Mouse (Mus musculus) adipocyte (in vitro differentiated cells): ENCODE measurements at regions not wholly inside any gene's neighbourhood (a gene's known extent, or its start where the extent isn't known, plus 50 kb on each side); places are given as distances from the start of the nearest gene placed in this dataset.
A peak's percentile ranks its signal among the peaks of the same experiment; 100 is the strongest.

Source experiments
- DNase-seq: peaks from one replicate; pipeline ENCODE4 v3.0.0-alpha.2; 2016; ENCODE audit warnings: low spot score

DNA sequence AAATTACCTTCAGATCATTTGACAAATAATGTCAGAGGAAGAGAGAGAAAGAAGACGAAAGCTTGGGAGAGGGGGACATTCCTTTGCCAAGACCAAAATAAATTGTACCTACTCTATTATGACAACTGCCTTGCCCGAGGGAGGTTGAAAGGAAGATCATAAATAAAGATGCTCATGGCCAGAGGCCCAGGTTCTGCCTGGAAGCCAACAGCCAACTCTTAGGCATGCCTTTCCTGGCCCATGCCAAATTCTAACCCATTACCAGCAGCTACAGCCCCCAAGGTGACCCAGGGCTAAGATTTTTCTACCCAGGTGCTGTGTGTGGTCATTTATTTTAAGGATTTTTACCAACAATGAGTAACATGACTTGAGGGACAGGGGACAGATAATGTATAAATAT, 54.9 kb downstream of the Cbln1 start:
- DNase-seq, result no peak

DNA sequence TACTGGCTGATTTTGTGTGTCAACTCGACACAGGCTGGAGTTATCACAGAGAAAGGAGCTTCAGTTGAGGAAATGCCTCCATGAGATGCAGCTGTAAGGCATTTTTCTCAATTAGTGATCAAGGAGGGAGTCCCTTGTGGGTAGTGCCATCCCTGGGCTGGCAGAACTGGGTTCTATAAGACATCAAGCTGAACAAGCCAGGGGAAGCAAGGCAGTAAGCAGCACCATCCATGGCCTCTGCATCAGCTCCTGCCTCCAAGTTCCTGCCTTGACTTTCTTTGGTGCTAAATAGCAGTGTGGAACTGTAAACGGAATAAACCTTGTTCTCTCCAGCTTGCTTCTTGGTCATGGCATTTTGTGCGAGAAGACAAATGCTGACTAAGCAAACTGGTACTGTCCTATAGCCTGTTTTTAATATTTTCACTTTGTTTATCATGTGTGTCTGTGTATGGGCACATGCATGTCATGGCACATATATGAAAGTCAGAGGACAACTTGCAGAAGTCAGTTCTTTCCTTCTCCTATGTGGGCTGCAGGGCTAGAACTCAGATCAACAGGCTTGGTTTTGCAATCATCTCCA, 57.3 kb downstream of the Cbln1 start:
- DNase-seq, result no peak

DNA sequence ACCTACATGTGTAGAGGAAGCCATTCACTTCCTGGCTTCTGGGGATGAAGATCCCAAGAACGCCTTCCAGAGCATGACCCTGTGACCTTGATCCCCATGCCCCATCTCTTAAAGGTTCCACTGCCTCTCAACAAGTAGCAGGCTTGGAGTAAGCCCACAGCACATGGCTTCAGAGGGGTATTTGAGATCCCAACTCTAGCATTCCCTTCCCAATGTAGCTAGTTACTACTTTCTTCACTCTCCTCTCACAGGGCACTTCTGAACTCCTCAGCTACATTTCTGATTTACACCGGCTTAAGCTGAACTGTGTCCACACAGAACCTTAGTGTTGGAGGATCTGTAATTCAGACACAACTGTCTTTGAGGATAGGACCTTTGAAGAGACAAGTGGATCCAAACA, 83.4 kb downstream of the Cbln1 start:
- DNase-seq, result no peak

DNA sequence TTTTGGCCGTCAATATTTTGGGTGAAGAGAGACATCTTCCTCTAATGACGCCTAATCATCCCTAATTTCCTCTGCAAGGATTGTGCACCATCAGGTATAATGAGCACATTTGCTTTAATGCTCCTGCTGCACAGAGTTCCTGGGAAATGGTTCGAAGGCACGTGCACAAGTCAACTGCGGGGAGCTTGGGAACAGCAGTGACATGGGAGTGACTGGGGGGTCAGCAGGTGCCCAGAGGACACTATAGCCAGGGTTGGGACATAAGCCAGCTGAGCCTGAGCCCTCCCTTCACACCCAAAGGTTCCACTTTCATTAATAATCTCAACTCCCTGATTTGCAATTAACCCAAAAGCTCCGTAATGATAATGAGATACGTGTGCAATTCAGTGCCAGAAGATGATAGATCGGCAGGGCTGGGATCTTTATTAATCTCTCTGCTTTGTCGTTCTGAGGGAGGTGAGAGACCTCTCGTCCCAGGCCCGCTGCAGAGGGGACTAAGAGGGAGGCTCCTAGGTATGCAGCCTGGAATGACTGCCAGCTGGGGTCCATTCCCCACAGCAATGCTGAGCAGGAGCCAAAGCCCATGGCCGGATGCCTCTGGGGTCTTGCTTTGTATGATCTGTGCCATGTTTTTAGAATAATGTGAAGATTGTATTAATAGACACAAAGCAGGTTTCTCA, 88.7 kb downstream of the Cbln1 start:
- no peak for DNase-seq

DNA sequence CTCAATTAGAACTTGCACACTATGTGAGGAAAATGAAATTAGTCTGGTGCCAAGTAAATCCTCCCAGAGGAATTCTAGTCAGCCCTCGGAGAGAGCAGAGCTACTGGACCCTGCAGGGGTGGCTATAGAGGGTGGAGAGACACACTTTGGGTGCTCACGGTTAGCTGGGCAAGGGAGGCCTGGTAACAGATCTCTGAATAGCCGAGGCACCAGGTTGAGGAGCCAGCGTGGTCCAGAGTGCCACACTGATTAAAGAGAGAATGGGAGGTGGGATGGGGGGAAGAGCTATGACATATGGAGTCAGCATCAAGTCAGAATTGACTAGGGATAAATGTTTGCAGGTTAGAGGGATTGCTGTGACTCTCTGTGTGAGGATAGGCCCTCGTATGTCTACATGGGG, 90.1 kb downstream of the Cbln1 start:
- no peak for DNase-seq

DNA sequence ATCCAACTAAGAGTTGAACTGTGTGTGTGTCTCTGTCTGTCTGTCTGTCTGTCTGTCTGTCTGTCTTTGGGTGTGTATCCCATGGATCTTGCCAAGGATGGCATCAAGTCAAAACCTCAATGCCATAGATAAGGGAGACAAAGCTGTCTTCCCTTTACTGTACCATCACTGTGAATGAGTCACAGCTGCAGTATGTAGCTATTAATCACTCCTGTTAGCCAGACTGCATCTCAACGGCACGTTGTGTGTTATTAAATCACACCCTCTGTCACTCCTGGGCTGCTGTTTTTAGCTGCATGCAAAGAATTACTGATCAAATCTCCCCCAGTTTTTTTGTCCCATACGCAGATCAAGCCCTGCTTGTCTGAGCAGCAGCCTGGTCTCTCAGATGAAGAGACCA, 91.6 kb downstream of the Cbln1 start:
- no peak for DNase-seq

DNA sequence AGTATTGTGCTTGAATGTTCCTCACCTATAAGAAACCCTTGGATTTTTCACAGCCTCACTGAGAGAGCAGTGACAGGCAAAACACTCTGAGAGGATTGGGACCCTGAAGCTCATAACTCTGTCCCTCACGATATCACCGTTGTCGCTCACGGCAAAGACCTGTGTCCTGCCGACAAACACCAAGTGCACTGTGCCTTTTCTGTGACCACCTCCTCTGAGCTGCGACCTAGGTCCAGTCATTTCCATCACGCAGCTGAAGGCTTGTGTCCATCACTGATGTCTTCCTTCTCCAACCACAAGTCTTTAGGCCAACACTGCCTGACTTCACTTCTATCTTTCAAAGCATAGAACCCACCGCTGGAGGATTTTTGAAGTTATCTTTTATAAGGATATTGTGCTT, 93.1 kb downstream of the Cbln1 start:
- no peak for DNase-seq

DNA sequence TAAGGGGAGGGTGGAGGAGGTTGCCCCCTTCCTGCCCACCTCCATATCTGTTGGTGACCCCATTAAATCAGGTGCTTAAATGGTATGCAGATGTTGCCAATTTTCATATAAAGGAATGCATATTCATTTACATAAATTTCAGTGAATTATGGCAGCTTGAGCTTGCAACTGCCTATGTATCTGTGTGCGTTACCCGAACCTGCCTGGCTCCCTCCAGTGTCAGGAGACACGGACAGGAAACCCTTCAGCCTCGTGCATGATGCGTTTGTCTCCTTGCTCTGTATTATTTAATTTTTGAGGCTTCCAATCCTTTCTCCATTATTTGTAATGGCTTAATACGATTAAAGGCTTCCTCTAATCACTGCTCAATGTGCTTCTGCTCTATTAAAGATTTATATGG, 98.4 kb downstream of the Cbln1 start:
- no peak for DNase-seq

DNA sequence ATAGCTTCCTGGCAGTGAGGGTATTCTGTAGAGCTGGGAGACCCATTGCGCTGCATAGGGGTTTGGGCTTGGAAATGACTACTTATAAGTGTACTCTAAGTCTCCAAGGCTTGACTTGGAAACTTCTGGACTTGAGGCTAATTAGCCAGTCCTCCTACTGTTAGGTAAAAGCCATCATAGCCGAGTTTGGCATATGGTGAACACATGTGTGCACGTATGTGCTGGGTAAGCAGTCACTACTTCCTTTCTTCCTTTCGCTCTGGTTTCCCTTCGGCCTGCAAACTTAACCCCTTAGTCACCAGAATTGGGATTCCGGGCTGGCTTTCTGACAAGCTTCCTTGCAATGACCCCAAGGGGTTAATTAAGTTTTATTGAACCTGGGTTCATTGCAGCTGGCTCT, 98.9 kb downstream of the Cbln1 start:
- no peak for DNase-seq

DNA sequence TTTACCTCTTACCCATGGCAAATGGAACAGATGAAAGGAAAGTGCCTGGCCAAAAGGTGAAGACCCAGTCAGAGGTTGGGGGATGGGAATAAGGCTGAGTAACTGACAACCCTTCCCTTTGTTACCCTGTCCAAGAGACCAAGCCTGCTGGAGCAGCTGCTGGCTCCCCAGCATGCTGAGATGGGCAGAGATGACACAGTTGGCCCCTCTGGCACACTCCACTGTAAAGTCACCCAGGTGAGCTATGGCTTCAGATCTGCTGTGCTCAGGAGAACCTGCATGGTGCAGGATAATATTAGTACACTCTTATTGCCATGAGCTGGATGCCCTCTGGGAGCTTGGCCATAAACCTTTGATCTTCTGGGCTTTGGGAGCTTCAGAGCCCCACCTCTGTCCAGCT, 100.3 kb downstream of the Cbln1 start:
- no peak for DNase-seq

DNA sequence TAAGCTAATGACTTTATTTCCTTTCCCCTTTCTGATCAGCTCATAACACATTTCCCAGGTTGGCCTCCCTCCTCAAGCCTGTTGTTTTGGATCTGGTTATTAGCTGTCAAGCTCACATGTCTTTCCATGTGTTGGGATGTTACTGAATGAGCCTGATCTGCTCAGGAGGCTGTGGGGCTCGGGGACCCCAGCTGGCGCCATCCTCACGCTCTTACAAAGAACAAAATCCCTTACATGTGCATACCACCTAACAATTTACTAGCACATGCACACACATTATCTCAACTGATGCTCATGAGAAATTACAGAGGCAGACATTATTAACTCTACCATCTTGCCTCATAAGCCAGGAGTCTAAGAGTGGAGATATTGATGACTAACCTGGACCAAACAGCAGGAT, 102.2 kb downstream of the Cbln1 start:
- DNase-seq, result no peak

DNA sequence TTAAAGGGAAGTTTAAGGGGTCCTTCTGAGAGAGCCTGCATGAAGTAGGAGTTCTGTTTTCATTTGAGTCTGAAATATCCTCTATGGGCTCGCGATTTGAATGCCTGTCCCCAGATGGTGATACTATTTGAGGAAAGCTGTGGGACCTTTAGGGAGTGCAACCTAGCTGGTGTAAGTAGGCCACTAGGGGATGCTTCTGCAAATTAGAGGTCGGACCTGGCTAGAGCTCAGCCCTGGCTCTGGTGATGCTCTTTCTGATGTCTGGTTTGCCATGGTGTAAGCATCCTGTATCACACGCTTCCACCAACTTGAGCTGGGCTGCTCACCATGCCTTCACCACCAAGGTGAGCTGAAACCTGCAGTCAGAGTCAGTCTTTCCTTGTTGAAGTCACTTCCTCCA, 121.9 kb downstream of the Cbln1 start:
- no peak for DNase-seq

DNA sequence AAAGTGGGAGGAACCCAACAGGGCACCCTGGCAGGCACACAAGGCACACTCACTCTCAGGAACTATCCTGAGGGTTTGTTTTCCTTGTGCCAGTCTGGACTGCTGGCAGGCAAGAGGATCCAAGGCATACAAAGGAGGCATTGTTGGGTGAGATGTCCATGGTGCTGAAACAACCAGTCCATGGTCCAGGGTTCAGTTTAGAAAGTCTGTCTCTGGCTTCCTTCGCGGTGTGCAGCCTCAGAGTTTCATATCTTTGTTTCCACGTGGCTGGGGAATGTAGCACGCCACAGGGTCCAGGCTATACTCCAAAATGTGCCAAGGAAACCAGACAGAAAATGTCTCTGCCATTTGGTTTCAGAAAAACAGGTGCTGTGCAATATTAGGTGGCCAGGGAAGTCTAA, 122.6 kb downstream of the Cbln1 start:
- DNase-seq, result peak; percentile 24

DNA sequence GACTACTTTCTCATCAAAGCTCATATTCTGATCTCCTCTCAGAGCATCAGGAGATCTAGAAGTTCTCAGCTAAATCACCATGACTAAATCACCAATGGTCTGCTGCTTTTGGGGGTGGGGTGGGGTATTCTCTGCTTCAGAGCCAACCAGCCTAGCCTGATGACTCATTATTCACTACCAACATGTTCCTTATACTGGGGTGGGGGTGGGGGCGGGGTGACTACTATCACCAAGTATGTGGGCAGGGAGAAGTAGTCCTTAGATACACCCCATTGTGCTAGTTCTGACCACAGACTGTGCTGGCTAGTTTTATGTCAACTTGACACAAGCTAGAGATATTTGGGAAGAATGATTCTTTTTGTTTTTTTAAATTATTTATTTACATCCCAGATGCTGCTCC, 143.0 kb downstream of the Cbln1 start:
- no peak for DNase-seq

DNA sequence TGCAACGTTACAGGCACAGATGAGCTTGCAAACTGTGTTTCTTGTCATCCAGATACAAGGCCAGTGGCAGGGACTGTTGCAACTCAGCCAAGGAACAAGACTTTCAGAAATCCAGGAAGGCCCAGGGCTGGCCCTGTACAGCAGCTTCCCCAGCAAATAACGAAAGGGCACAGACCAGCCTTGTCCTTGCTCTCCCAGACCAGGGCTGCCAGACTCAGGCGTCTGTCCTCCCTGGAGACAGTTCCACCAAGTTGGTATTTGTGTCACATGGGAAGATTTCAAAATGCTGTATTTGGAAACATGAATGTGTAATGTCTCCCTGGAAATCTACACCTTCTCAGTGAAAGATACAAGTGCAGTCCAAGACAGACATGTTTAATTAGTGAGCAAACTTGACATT, 157.8 kb downstream of the Cbln1 start:
- peak; percentile 72 for DNase-seq

DNA sequence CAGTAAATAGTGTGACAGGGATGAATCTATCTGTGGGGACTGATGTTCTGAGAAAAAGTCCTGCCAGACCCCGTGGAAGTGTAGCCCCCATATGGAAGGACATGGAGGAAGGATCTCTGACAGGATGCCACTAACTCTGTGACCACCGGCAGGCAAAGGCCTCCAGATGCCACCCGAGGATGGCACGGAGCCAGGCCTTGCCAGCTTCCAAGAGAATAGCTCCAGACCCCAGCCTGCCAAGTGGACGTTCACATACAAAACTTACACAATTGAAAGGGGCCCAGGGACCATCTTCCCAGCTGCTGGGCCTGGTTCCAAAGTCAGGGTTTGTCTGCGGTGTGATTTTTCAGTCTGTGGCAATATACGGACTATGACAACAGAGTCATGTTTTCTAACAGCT, 161.1 kb downstream of the Cbln1 start:
- DNase-seq, result peak; percentile 18

DNA sequence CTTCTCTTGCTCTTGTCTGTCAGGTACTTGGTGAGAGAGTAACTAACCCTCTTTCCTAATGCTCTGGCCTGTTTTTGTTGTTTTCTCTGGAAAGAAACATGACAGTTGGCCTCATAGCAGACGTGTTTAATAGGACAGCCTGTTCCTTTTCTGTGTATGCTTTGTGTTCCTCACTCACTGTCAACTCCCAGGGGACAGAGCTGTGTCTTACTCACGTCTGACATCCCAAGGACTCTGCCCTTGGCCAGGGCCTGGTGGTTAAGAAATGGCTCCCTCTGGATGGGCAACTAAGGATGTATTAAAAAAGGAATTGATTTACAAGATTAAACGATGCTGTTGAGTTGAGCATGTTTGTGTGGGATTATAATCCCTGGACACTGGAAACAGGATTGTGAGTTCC, 164.1 kb downstream of the Cbln1 start:
- peak; percentile 51 for DNase-seq

DNA sequence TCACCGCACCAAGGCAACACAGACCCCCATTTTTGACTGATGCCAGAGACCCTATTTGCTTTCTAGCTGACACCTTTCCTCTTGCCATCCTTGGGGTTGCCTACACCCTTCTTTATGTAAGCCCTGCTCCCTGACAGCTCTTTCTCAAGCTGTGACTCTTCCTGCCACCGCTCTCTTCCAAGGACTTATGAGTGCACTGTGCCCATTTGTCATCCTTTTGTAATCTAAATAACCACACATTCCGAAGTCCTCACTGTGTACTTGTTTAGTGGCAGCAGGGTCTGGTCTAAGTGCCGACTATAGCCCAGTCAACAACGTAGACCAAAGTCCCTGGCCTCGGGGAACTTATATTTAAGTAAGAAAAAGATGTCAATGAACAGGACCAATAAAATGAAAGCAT, 167.4 kb downstream of the Cbln1 start:
- no peak for DNase-seq

DNA sequence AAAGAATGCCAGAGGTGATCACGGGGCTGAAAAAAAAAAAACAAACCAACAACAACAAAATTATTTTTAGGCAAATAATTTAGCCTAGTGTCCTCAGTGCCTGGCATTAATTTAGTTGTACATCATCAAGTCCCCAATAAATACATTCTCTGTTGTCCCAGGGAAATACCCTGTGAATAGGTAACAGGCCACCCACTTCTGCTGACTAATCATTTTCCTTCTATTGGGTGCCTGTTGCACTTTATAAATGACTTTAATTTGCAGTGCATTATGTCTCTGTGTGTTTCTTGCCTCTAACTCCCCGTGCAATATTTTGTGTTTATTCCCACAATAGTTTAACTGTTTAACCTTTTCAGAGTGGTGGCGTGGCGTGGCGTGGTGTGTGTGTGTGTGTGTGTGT, 168.9 kb downstream of the Cbln1 start:
- no peak for DNase-seq

DNA sequence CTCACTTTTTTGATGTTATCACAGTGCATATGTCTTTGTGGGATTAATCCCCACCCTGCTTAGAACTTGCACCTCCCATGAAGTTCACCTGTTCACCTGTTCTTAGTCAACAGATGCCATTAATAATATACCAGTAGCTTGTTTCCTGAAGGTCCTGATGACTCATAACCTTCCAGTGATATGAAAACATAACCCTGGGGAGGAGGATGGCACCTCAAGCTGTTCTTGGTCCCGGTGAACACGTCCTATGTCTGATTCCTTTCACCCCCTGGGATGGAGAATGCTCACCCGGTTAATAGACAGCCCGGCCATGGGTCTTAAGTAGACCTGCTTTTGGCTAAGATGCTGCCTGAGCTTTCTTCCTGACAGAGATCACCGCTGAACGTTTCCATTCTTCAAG, 174.6 kb downstream of the Cbln1 start:
- DNase-seq, result no peak

DNA sequence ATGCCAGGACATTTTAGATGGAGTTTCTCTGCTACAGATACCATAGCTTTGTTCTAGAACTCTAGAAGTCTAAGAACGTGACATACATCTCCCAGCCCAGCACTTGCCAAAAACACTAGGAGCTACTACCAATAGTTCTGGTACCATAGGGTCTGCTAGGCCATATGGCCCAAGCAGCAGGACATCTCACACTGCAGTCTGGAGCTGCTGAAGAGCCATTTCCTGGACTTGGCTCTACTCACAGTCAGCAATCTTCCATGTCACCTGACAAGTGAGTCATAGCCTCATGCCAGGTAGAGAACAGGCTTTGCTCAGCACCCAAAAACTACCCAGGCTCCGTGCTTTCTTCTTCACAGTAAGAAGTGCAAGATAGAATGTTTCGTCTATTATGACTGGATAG, 175.1 kb downstream of the Cbln1 start:
- DNase-seq, result no peak

DNA sequence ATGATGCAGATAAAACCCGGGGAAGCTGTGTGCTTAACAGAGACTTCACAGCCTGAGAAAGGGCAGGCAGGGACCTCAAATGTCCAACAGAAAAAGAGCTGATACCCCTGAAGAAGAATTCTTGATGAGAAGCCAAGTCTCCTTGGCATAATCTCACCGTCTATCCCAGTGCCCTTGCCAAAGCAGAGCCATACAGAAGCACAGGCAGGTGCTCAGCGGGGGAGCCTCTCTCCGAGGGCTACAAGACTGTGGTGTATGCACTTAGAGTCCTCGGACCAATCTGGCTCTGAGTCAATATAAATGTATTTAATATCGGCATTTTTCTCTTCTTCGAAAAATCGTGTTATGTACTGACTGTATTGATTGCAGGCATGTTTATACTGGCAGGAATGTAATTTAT, 186.3 kb downstream of the Cbln1 start:
- no peak for DNase-seq

DNA sequence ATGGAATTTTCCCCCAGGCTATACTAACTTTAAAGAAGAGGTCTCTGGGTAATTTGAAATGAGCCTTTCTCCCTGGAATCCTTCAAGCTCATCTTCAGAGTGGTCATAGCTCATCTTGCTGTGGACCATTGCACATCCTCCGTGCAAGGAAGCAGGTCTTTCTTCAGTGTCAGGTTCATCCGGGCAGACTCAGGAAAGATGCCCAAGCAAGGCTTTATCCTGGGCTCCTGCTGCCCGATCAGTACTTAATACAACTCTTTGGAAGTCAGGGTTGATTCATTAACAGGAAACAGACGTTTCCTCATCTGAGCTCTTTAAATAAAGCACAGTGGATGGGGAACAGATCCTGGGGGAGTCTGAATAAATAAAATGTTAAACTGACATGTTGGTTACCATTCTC, 188.1 kb downstream of the Cbln1 start:
- no peak for DNase-seq

DNA sequence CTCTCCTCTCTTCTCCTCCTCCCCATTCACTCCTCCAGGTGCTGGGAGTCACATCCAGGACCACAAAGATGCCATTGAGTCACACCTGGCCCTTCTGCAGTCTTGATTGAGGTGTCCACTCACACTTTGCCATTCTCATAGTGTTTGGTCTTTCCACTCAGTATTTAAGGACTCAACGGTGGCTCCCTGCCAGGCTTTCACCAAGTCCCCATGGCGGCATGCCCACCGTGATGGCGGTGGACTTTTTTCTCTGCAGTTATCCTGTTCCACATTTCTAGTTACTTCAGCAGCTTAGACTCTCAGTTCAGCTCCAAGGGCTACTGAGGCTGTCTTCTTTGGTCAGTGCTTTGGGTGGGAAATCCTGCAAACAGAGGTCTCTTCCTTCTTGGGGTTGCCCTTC, 189.9 kb downstream of the Cbln1 start:
- no peak for DNase-seq

DNA sequence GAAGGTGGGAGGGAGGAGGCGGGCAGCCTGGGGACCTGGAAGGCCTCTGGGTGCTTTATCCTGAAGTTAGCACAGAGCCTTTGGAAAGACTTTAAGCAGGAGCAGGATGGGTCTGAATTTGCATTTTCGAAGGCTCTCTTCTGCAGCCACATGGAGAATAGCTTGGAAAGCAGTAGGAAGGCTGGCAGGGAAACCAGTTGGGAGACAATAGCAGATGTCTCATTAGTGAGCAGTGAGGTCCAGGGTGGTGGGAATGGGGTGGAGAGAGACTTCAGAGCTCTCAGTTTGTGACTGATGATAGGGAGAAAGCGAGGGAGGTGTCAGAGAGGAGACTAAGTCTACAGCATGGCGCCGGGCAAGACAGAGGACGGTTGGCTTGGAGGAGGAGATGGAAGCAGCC, 199.1 kb downstream of the Cbln1 start:
- DNase-seq, result no peak
